Mouse (Mus musculus) neural tube, embryonic 15.5 days (tissue): ENCODE results near the gene Bfsp1. TPM values are rescaled to one million over a fixed set of nuclear protein-coding genes. Genes with fewer than 3 reads are reported as not detected.

Source experiments
- polyA plus RNA-seq: library from polyadenylated mRNA; unstranded; fragments of >200 nt; fragmentation: Nextera tagmentation; extraction: Ambion mirVana; gene quantifications from 2 replicates; pipeline ENCODE4 v1.2.1, GENCODE M21; 2015

The Bfsp1 gene
- polyA plus RNA-seq, 1 experiment from 2014 or later = 1.4 TPM

Other genes starting within 250 kb of the Bfsp1 start
- 415 and 417 TPM in 2 replicates for gene Dstn, start 52.1 kb upstream of the Bfsp1 start, polyA plus RNA-seq
- gene Rrbp1, start 148.1 kb upstream of the Bfsp1 start, polyA plus RNA-seq = 38.6 and 47.7 TPM in 2 replicates
- not detected in 2 replicates for gene Banf2, start 169.9 kb upstream of the Bfsp1 start, polyA plus RNA-seq